Mouse (Mus musculus): Measurements from ENCODE around the gene Sh3bgrl3.

Gene Sh3bgrl3

DNA sequence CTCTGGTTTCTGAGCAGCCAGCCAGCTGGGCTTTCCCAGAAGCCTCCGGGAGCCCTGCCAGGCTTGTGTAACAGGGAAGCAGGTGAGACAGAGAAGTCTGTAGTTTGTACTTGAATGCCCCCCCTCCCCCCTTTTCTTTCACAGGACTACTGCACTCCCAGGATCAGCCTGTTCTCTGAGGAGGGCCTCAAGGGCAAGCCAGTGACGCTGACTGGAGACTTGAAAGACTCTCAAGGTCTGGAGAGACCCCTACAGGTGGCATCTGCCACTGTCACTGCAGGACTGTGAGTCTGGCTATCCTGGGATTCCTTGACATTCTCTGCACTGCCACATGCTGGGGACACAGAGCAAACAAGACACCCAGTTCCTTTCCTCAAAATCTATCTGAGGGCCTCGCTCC is 49.9 kb downstream of the Sh3bgrl3 start:
- no peak for DNase-seq (ENCODE audit: low spot score)
